Mouse (Mus musculus) T-helper 2 cell (primary cell): ENCODE data around the gene Lrrc45.
"Not testable (repeated sequence)": the region's sequence is repeated elsewhere in the genome, so short reads cannot be mapped to it uniquely, and the experiment has no call there.

ENCODE experiments used
- in situ Hi-C: fragments of 300-600 bp; cut with MboI, MseI; formaldehyde crosslinking; loops from one replicate; pipeline ENCODE4 v1.15.1; 2025; ENCODE audit warnings: high pct_unique_total_duplicates

The Lrrc45 gene

DNA sequence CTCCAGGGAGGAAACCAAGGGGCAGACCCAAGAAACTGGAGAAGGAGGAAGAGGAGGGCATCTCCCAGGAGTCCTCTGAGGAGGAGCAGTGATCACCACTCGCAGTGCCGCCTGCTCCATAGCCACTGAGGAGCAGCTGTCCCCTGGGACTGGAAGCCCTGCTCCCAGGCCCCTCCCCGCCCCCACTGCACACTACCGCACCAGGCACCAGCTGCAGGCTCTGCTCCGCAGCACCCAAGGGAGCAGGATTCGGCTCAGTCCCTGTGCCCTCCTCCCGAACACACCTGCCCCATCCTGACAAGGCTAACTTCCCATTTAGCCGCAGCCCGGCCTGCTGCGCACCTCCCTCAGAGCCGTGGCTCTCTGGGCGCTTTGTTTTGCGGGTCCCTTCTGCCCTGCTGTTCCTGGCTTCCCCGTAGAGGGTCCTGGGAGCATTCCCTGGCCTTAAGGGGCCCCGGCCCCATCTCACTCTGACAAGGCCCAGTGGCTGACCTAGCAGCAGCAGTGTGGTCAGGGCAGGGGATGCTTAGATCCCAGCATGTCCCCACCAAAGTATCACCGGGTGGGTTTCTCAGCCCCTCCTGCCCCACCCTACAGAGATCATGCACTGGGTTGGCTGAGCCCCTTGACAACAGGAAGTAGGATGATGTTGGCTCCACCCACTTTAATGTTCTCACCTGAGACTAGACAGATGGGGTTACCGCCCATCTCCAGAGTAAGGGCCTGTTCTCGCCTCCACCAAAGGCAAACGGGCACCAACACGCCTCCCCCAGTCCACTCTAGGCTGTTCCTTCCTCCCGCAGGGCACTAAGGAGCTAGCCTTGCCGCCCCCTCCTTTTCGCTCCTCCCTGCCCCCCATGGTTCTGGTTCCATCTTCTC, 49.6 kb downstream of the Lrrc45 start:
- in situ Hi-C loops = not testable (repeated sequence)

GRCm38 (mm10) chr11:120767023-120767422, 53.3 kb downstream of the Lrrc45 start:
- in situ Hi-C loops = loop anchor here (5.0 kb wide), 1 partner anchor 40 kb away; the partner anchor contains the start of gene Dcxr

DNA sequence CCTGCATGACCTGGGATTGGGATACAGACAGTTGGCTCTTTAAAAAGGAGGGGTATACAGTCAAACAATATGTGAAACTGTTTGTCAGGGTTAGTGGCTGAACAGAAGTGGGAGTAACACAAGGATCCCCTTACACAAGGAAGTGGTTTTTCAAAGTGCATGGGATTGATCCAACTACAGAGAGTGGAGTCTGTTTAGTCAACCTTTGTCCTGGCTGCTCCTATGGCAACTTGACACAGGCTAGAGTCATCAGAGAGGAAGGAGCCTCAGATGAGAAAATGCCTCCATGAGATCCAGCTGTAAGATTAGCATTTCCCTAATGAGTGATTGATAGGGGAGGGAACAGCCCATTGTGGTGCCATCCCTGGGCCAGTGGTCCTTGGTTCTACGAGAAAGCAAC, 54.5 kb downstream of the Lrrc45 start:
- in situ Hi-C loops = loop anchor here (5.0 kb wide), 1 partner anchor 41 kb away; the partner anchor contains the start of gene Dcxr
